Mouse (Mus musculus) left cerebral cortex, postnatal 4 days (tissue): ENCODE measurements around the gene Rngtt. TPM values are rescaled to one million over a fixed set of nuclear protein-coding genes. Genes with fewer than 3 reads are reported as not detected.

ENCODE experiments used
- DNase-seq: peaks from one replicate; pipeline ENCODE4 v3.0.0-alpha.2; 2022
- intact Hi-C: fragments of 180-260 bp; cut with DNase I; formaldehyde crosslinking; loops from one replicate; pipeline ENCODE4 v1.15.1; 2025
- total RNA-seq, 2 experiments: library from RNA; stranded (reverse); gene quantifications; 2 replicates each; pipeline ENCODE4 v1.2.3; 2021

Rngtt gene
- total RNA-seq, 2 experiments from 2014 or later = 25.7 to 29.4 TPM

GRCm38 (mm10) chr4:33510544-33510943, 200.4 kb downstream of the Rngtt start:
- DNase-seq = no peak
- intact Hi-C loops = no loop called here

DNA sequence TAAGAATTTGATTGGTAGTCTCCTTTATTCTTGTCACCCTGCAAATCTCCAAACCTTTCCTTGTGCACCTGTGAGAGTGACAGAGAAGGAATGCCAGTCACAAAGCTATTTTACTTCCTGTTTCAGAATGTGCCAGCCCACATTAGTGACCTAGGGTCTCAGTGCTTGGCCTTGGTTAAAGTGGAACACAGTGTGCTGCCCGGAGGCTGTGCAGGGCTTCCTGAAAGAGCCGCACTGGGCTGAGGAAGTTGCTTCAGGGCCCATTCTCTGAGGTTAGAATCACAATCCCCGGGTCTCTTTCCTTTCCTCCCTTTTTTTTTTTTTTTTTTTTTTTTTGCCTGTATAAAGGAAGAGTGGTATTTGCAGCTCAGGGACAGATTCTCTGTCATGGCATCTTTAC, 203.3 kb downstream of the Rngtt start:
- no peak for DNase-seq
- intact Hi-C loops = no loop called here

GRCm38 (mm10) chr4:33514108-33515000, 204.2 kb downstream of the Rngtt start:
- DNase-seq = no peak
- intact Hi-C loops = no loop called here

- intact Hi-C loops = loop anchor here (10.0 kb wide), 1 partner anchor 405 kb away; the partner anchor contains the start of gene Cnr1
- DNase-seq = no peak
Measured at GRCm38 (mm10) chr4:33520196-33520595, 210.1 kb downstream of the Rngtt start.

DNA sequence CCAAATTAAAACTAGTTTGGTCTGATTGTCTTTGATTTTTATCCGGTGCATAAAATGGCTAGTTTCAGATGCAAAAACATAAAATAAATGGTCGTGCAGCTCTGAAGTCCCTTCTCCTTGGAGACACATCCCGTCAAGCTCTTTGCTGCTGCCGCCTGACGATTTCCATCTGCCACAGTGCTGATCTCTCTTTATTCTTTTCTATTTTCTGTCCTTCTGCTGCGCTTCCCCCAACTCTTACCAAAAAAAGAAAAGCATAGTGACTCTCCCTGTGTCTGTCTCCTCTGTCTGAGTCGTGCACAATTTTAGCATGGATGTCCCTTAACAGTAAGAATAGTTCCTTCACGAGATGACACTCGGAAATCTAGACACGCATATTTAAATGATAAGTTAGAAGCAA, 210.8 kb downstream of the Rngtt start:
- intact Hi-C loops = loop anchor here (10.0 kb wide), 1 partner anchor 404 kb away; the partner anchor contains the start of gene Cnr1
- DNase-seq = no peak

DNA sequence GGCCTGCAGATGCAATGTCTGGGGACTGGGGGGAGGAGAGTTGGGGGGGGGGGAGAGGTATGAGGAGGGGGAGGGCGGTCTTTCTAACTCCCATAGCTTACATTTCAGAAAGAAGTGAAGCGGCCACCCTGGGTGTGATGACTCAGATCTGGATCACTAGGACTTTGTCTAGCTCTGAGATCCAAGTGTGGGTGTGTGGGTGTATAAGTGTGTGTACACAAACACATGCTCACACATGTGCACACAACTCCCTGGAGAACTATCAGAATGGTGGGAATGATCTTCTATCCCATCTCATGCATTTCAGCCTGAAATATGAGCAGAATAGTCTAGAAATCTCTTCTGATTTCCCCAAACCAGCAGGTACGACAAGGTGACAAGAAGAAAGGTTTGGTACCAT, 213.7 kb downstream of the Rngtt start:
- no peak for DNase-seq
- intact Hi-C loops = loop anchor here (10.0 kb wide), 1 partner anchor 401 kb away; the partner anchor contains the start of gene Cnr1

GRCm38 (mm10) chr4:33524481-33525141, 214.5 kb downstream of the Rngtt start:
- DNase-seq = peak; percentile 95
- intact Hi-C loops = loop anchor here (10.0 kb wide), 1 partner anchor 400 kb away; the partner anchor contains the start of gene Cnr1

- intact Hi-C loops = loop anchor here (10.0 kb wide), 1 partner anchor 400 kb away; the partner anchor contains the start of gene Cnr1
- no peak for DNase-seq
Measured at GRCm38 (mm10) chr4:33525272-33525671, 215.2 kb downstream of the Rngtt start.

- no peak for DNase-seq
- intact Hi-C loops = loop anchor here (10.0 kb wide), 1 partner anchor 399 kb away; the partner anchor contains the start of gene Cnr1
Measured at GRCm38 (mm10) chr4:33526092-33526491, 216.0 kb downstream of the Rngtt start.

DNA sequence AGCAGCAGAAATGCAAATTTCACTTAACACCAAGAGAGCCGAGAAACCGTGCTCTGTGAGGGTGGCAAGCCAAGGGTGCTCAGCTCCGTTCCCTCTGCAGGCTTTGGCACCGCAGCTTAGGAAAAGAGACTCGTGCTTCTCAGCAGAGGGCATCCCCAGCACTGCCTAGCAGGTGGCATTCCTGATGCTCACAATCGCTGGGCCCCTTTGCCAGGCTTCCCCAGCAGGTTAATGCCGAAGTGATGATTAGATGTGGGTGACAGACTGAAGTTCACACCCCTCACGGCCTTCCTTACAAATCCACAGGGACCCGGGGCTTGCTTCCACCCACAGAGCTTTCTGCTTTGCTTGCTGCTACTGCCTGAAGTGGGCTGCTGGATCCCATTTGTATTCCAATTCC, 216.6 kb downstream of the Rngtt start:
- intact Hi-C loops = loop anchor here (10.0 kb wide), 1 partner anchor 398 kb away; the partner anchor contains the start of gene Cnr1
- DNase-seq = peak; percentile 27

- intact Hi-C loops = no loop called here
- no peak for DNase-seq
Measured at GRCm38 (mm10) chr4:33532596-33532995, 222.5 kb downstream of the Rngtt start.

DNA sequence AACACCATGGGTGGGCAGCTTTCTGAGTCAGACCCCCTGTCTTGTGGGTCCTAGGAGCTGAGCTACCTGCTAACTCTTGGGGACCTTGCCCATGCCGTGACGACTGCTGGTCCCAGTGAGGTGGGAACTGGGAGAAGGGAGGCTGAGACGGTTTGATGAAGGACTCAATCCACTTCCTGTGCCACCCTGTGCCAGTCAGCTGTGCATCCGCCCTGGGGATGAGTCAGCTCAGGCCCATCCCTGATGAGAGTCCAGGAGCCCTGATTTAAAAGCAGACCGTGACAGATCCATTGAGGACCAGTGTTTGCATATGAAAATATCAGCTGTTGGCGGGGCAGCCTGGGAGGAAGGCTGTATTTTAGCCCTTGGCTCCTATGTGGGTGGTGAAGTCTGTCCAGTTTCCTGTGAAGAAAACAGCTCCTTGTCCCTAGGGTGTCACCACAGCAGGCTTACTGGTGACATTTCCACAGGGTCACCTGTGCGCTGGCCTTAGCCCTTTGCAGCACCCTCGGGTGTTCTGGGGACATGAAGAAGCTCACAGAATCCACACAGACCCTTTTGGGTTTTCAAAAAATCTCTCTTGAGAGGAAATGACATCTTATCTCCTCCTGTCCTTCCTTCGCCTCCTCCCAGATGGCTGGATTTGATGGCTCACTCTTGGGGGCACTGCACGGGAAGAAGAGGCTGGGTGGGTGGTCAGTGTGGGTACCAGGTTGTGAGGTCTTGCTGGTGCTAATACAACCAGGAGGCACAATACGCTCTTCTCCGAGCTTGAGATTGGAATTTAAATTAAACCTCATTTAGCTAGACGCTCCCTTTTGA, 234.9 kb downstream of the Rngtt start:
- intact Hi-C loops = no loop called here

DNA sequence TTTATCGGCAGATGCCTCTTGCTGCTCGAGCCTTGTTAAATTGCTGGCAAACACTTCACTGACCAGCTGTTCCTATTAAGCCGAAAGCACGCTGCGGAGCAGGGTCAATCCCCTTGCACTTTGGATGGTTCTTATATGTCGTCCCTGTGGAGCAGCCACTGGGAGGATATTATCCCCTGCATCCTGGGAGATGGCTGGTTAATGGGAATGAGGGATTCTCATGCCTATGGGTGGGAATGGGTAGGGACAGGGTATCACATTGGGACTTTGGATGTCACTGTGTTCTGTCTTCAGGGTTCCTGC, 235.4 kb downstream of the Rngtt start:
- DNase-seq = peak; percentile 41
- intact Hi-C loops = no loop called here

More for the DNA sequence above, 234.9 kb downstream of the Rngtt start:
- DNase-seq = no peak

DNA sequence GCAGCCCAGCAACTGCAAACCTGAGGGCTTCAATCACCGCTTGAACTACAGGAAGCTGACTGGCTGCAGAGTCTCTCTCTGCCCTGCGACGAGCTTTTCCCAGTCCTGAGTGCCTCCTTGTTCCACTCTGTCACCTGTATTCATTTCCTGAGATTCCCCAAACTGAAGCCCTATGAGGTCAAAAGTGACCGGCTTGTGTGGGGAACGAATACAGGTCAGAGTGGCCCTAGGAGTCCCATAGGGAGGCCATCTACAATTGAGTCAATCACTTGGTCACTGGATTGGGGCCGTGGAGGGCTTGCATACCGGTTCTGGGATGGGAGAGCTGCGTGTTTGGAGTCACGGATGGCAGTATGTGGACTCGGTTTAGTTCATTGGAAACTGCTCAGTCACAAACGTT, 236.2 kb downstream of the Rngtt start:
- intact Hi-C loops = no loop called here
- no peak for DNase-seq

DNA sequence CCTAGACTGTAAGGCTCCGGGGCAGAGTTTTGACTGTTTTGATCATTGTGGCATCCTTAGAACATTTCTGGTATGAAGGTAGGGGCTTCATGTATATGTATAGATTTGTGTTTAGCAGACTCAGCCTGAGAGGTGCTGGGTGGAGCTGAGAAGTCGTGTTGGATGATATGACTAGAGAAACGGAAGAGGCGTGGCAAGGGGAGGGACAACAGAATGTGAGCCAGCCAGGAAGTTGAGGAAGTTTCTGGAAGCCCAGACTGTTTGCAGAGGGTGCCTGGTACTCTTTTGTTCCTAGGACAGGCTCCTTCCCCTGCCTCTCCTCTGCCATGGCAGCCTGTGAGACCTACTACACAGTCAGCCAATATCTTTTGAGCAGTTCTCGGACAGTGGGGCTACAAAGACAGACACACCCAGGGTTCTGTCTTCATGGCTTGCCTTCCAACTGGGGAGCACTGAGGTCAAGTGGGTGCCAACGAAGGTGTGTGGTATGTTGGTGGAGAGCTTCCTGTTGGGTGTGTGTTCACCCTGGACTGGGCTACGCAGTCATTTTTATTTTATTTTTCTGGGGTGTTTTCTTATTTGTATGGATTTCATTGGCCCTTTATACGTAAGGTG, 237.3 kb downstream of the Rngtt start:
- no peak for DNase-seq
- intact Hi-C loops = no loop called here

- intact Hi-C loops = no loop called here
- DNase-seq = no peak
Measured at GRCm38 (mm10) chr4:33549606-33550005, 239.5 kb downstream of the Rngtt start.
